Mouse (Mus musculus) T-helper 1 cell (primary cell): ENCODE measurements around the gene Synrg.

Experiments
- in situ Hi-C: fragments of 300-600 bp; cut with MboI, MseI; formaldehyde crosslinking; loops from one replicate; pipeline ENCODE4 v1.15.1; 2025; ENCODE audit warnings: high pct_unique_total_duplicates

Synrg gene

DNA sequence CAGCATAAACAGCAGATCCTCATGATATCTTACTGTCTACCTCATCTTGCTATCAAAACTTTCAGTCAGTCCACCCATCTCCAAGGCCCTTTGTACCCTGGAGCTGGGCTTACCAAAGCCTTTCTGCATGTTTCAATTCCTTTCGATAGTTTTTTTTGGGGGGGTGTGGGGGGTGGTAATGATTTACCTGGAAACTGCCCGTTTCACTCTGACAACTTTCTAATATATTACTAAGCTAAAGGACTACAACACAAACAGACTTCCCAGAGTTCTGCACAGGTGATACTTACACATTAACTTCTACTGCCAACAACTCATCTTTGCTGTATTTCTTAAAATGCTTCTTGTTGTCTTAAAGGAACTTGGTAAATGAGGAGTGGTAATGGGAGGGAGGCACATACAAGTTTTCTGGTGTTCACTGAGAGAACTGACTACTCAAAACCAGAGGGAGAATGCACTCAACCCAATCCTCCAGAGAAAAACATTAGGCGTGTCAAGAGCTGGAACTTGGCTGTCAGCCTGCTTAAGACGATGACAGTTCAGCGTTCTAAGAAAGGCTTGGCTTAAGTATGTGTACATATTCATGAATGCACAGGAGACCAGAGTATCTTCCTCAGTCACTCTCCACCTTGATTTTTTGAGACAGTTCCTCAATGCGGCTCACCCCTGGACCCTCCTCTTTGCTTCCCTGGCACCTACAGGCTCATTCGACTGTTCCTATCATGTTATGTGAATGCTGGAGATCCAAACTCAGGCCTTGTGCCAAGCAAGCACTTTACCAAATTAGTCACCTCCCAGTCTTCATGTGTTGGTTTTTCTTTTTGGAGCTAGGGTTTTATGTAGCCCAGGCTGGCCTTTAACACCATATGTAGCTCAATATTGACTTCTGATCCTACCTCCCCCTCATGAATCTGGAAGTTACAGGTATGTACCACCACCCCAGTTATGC is 109.9 kb downstream of the Synrg start:
- in situ Hi-C loops = no loop called here

DNA sequence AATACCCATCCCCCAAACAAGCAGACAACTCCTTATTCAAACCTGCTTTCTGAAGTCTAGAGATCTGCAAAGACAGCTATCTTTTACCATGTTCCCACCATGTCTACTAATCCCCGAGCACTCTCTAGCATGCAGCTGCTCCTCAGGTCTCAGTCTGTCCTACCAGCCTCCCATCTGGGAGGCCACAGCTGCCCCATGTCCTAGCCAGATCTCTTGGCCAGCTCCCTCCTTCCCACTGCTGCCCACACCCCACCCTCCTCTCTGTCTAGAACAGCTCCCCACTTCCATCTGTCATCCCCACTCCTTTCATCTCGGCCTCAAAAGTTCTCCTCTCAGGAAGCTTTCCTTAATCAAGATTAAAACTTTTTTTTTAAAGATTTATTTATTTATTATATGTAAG is 112.8 kb downstream of the Synrg start:
- in situ Hi-C loops = no loop called here

DNA sequence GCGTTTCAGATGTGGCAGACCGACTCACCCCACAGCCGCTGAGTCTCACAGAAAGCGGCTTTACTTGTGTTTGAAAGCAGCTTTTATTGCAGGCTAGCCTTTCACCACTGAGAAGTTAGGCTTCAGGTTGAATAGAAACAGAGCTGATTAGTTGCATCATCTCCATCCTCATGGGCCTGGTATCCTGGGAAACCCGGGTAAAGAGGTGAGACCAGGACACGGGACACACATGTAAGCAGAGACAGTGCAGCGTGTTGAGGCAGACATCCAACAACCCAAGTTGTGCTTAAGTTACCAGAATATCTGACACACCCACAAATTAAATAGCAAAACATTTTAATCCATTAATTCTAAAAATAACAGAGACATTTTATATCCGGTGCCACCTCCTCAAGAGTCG is 114.4 kb downstream of the Synrg start:
- in situ Hi-C loops = no loop called here

DNA sequence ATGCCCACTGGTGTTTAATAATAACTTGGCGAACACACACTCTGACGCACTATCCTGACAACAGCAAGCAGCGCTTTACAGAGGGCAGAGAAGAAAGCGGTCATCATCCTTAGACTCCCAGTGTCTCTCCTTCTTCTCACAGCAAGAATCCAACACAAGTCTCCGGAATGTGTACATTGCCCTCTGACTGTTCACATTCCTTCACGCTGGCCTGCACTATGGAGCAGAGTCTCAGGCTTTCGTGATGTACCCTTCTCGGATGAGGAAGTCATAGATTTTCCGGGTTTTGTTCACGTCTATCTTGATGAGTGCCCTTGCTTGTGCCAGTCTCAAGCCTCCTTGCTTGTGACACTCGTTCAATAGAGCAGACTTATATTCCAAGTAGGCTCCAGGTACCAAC is 115.1 kb downstream of the Synrg start:
- in situ Hi-C loops = no loop called here

DNA sequence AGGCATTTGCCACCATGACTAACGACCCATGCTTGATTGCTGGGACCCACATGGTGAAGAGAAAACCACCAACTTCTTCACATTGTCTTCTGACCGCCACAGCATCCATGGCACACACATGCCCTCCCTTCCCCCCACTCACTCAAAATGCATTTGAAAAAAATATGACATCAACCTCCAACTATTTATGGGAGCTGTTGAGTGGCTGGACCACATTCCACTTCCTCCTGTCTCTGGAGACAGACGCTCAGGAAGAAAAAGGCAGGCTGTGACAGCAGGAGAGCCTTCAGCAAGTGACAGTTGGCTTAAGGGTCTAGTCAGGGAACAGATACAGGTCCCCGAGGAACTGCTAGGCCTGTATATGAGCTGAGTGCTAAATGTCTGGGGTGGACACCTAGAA is 115.7 kb downstream of the Synrg start:
- in situ Hi-C loops = no loop called here

DNA sequence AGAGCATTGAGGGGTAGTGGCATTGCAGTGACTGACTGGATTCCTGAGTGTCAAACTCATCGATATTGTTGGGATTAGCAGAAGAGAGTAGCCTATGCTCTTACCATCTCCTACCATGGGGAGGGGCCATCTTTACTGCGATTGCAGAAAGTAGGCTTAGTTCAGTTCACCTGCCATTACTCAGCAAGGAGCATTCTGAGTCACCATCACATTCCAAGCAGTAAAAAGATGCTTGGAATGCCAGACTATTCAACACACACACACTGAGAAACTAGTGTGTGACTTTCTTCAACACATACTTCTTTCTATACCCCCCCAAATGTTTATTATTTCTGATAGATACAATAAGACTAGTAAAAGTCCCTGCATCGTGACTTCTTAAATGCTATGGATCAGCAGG is 116.1 kb downstream of the Synrg start:
- in situ Hi-C loops = no loop called here

DNA sequence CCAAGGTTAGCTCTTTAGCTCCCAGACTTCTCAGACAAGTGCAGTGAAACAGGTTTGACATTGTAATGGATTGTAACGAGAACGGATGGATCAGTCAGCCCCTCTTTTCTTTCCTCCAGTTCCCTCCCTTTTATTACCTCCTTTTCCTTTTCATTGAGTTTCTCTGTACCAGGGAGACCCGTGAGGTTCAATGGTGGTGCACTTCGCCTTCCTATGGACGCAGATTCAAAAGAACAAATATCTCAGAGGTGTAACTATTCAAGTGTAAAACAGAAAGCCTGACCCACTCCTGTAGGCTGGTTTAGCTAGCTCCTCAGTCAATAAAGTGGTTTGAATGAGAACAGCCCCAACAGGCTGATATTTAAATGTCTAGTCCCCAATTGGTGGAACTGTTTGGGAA is 117.7 kb downstream of the Synrg start:
- in situ Hi-C loops = no loop called here

DNA sequence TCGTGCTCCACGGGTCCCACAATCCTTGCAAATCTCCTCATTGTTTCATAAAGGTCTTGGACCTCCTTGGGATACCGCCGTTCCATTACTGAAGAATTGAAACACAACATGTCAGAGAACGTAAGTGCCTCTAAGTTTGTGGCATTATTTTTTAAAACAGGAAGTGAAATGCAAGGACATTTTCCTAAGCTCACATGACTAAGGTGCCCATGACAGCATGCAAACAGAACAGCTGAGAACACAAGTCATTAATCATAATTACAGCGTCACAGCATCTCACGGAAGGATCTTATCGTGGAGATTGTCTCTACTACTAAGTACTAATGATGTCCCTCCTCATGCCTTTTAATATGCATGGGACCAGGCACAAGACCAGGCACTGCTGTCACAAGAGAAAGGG is 126.3 kb downstream of the Synrg start:
- in situ Hi-C loops = no loop called here
